Mouse (Mus musculus) heart, postnatal 0 days (tissue): ENCODE measurements around the gene Chd9.

Experiments used
- CTCF ChIP-seq: IDR thresholded peaks from 2 replicates; pipeline ENCODE4 v1.5.1; 2016; ENCODE audit warnings: antibody characterized with exemption, control low read depth, low read depth
- EP300 ChIP-seq: IDR thresholded peaks from 2 replicates; pipeline ENCODE4 v1.6.1; 2016; ENCODE audit warnings: antibody characterized with exemption, low read depth

DNA sequence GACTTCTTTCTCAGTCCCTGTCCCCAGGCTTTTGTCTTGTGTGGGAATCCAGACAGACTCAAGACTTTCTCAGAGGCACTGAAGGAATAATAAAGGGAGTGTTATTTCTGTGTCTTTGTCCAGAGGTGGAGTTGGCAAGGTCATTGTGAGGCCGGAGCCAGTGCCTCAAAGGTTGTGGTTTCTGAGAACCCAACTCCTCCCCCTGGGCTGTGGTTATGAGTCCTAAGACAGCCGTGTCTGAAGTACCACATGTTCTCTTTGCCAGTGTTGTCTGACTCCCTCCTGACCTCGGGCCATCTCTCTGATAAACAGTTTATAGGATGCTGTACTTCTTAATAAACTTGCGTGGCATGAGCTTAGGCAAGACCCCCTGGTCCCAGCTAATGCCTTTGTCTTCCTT lies 237.0 kb downstream of the Chd9 start:
- TF ChIP-seq EP300 (no peak), CTCF (no peak)
